Mouse (Mus musculus) skeletal muscle tissue, adult 2 months (tissue): ENCODE results near the gene Ppm1l.

Experiments used
- DNase-seq: peaks from one replicate; pipeline ENCODE4 v3.0.0-alpha.2; 2012; ENCODE audit warnings: low read depth, low spot score

The Ppm1l gene

DNA sequence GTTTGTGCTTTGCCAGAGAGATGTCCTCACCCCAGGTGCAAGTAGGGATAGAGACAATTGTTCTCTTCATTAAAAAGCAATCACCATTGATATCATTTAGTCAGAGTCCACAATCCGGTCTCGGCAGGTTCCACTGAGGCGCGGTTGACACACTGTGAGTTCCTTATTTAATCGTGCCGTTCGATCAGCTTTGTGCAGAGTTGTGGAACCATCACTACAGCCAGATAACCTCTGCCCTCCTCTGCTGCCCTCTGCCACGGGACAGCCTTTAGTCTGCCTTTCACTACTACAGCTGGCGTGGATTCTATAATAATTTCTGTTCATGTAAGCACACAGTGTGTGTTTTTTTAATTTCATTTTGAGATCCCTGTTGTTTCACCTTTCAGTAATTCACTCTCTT is 17.2 kb downstream of the Ppm1l start:
- DNase-seq, result no peak

DNA sequence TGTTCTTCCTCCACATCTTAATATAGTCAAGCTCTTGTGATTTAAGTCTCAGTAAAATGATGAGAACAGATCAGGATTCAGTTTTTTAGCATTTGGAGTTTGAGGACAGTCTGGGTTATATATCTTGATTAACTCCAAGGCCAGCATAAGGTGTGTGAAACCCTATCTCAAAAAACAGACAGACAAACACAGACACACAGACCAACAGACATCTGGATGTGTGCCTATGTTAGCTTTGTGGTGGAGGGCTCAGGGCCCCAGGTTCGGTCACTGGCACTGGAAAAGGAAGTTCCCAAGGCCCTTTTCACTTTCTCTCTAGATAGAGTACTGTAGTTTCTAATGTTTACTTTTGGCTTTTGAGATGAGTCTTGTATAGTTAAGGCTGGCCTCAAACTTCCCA is 23.8 kb downstream of the Ppm1l start:
- DNase-seq, result no peak

DNA sequence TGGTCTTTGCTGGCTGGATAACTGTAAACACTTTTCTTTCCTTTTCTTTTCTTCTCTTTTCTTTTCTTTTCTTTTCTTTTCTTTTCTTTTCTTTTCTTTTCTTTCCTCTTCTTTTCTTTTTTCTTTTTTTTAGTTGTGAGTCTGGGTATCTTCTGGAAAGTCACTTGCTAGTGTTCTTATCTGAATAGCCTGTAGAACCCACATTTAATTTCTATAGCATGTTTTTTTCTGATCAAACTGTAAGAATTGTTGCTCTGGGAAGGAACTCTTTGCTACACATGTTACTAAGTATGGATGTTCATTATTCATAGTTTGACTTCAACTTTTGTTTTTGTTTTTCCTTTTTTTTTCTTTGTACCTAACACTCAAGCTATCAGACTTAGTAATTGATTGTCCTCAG is 24.3 kb downstream of the Ppm1l start:
- DNase-seq, result no peak

DNA sequence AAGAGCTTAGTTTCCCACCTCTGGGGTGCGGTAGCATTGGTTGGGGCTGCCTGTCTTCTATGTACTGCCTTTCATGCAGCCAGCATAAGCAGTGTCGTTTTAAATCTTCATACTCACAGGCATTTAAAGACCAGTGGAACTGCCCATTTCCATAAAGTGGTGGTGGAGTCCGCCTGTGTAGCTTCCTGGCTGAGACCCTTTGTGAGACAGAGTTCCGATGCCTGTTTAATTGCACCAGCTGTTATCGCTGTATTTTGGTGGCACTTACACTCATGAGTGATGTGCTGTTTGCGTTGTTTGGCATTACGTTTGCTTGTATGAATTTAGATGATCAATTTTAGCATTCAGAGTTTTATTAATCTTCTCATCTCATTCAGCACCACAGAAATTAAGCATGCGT is 24.9 kb downstream of the Ppm1l start:
- DNase-seq, result no peak

DNA sequence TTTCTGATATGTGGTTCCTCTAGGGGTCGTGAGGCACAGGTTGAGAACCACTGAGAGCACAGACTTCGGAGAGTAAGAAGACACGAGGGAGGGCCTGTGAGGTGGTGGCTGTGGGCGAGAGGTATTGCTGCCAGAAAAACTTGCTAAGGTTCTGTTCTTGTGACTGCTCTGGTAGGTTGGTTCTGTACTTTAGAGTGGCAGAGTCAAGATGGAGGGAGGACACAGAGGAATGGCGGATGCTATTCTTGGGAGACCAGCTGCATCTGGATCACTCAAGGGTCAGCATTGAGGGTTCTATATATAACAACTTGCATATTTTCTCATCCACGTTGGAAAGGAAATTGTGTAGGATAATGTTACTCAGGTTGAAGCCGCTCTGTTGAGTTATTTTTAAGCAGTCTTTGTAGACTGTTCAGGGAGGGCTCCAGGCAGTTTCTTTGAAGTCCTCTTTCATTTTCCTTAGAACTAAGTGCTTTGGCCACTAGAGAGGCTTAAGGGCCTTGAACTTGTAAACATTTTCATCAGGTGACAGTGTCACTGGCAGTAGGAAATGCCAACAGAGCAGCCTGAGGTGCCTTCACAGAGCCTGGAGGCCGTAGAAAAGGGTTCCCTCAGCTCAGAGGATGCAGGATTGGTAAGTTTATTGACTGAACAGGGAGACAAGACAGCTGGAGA is 25.7 kb downstream of the Ppm1l start:
- DNase-seq, result peak; percentile 66

DNA sequence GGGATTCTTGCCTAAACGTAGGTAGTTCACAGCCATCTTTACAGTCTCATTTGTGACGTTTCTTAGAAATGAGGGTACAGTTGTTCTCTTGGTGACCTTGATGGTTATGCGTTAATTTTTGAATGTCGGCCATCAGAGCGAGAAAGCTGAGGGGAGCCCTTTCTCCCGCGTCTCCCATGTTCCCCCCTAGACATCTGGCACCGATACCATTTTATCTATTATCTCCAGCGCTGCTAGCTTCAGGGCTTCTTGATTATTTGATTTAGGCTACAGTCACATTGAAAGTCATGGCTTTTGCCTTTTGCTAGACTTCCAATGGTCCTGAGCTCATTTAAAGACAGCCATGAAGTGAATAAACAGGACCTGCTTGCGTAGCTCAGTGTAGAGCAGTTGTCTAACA is 26.5 kb downstream of the Ppm1l start:
- no peak for DNase-seq

DNA sequence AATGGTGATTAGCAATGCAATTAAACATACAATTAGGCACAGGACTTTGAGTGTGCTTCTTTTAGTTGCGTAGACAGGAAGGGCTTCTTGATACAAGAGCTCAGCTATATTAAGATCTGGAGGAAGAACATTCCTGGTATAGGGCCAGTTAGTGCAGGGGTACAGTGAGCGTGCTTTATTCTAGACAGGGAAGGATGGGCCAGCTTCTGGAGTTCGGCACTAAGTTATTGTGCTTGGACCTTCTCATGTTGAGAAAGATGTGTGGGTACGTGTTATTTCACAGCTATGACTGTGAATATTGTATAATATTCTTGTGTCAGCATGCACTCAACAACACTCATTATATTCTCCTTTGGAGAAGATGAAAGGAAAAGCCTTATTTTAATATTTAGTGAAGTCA is 29.9 kb downstream of the Ppm1l start:
- DNase-seq, result no peak

DNA sequence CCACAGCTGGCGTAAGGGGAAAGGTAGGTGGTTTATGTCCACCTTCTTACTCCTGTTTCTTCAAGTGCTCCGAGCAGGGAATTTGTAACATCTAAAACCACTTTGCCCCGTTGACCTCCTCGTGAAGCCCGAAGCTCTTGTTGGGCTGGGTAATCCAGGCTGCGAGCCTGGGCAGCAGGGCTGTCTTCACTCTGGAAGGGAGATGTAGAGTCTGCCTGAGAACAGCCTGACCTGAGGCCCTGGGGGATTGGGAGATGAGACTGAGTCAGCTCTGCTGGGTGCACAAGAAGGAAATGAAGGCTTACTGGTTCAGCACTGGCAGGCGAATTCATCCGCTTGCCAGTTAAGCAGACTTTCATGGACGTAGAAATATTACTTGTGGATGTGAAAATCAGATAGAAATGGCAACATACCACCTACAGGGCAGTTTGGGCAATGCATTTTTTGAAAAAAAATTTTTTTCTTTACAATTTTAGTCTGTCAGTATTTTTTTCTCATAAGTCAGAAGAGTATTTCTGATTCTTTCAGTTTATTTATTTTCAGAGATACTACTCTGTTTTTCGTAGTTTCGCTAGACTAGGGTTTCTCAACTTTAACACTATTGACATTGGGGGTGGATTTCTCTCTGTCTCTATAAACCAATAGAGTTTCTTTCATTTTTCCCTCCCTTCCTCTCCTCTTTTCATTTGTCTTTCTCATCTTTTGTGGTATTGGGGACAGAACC is 31.7 kb downstream of the Ppm1l start:
- no peak for DNase-seq

DNA sequence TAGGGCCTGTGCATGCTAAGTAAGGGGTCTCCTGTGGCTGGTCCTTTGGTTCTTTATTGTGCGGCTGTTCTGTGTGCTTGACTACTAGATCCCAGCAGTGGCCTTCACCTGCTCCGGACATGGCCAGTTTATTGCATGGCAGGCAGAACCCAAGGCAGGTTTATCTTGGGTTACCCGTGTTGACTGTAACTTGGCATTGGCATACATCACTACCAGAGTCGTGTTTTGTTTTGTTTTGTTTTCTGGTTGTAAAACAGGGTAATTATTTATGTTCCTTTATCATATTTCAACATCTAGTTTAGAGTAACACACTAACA is 32.2 kb downstream of the Ppm1l start:
- DNase-seq, result no peak

DNA sequence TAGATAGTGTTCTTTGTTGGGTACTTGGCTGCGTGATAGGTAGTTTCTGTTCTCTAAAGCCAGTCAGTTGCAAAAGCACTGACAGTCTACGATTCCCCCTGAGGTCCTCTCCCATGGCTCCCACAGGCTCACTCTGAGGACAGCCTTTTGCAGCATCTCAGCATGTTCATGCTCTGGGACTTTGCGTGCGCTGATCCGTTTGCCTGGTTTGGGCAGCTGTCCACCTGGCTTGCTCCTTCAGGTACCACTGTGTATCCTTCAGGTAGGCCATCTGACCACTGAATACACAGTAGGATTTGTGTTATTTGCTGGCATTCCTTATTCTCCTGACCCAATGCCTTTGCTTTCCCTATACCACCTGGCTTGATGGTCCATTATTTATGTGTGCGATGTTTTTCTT is 33.3 kb downstream of the Ppm1l start:
- no peak for DNase-seq

DNA sequence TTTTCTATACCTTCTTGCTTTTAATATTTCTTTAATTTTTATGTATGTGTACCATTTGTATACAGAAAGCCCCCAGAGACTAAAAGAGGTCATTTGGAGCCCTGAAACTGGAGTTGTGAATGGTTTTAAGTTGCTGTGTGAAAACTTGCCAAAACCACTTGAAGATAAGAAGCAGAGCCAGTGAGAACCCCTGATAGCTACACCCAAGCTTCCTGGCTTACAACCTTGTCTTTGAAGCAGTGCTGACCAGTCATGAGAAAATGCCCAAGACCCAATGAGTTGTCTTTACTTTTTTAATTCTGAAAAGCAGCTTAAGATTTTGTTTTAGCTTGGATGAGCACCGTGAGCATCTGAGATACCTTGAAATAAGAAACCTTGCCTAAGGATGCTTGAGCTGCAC is 35.5 kb downstream of the Ppm1l start:
- no peak for DNase-seq

DNA sequence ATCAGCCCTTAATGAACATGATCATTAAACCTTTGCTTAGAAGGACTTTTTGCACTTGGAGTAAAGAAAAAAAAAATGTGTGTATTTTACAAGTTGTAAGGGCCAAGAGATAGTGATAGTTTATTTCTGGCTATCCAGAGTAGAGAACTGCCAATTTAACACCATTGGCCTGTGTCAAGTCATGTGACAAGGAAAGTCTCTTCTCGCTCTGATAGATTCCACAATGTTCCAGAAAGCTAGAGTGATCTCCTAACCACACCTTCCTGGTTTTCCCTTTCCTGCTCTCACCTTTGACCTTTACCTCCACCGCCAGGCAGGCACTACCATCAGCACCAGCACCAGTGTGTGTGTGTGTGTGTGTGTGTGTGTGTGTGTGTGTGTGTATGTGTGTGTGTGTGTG is 38.0 kb downstream of the Ppm1l start:
- no peak for DNase-seq

DNA sequence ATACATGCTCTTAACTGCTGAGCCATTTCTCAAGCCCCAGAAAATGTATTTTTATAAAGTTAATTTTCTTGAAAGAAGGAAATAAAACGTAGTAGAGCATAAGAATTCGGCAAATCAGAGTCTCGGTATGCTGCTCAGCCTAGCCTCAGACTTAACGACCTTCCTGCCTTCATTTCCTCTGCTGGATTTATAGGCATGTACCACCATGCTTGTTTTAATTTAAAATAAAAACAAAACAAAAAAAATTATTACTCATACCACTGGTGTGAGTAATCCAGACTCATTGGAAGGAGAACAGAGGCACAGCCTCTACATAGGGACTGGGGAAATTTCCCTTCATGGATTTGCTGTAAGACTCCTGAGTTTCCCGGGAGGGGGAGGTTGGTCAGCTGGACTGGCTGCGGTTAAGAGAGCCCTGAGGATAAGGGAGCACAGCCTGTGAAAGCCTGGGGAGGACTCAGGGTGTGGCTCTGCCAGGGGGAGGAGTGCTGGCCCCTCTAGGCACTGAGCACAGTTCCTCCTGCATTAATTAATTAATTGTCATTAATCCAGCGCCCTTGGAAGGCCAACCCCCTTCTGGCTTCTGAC is 39.5 kb downstream of the Ppm1l start:
- no peak for DNase-seq

DNA sequence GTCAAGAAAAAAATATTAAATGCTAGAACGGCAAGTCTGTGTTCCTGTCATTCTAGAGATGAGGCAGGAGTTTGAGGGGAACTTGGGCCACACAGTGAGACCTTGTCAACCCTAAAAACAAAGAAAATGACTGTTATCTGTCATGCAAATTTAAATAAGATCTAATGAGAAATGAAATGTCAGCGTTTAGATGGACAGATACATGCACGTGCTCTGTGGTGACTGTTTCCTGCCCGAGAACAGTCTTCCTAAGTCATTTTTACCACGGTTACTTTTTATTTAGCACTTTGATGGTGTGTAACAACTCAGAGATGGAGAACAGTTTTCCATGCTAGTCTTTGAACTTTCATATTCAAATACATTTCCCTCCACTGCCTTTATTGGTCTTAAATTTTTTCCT is 40.1 kb downstream of the Ppm1l start:
- DNase-seq, result no peak

DNA sequence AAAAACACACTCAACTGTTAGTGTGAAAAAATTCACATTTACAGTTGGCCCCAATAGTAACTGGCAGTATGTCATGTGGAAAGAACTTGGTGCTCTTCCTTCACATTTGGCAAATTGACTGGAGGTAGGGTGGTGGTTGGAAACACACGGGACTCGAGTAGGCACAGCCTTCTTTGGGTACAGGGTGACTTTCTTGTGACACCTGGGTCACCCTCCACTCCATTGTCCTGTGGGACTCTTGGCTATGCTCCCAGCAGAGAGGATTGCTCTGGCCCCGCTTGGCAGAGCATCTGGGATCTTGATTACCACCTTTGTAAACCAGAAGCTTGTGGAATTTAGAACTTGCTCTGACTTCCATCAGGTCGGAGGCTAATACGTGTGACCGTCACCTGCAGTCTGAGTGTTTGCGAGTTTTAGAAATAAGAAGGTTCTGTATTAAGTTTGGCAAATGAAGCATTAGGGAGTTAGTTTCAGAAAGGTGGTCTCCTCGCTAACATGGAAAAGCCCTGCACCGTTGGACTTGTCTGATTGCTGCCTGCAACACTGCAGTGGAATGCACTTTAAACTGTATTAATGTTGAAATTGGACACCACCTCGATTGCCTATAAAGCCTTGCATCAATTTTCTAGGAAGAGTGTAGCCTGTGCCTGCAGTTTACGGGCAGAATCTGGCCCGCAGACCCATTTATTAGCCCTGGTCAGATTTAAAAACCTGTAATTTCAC is 41.4 kb downstream of the Ppm1l start:
- no peak for DNase-seq

DNA sequence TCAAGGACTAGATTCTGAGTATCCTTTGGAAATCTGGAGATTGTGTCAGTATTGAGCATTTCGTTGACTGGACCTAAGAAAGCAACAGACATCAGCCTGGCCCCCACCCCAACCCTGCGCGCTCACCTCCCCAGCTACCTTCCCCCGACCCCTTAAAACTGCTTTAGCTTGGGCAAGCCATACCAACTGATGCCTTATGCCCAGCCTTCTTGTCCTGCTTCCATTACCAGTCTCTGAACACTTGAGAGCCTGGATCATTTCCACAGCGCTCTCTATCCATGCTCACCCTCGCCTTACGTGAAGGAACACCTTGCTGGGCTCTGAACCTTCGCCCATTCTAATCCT is 41.9 kb downstream of the Ppm1l start:
- DNase-seq, result no peak

DNA sequence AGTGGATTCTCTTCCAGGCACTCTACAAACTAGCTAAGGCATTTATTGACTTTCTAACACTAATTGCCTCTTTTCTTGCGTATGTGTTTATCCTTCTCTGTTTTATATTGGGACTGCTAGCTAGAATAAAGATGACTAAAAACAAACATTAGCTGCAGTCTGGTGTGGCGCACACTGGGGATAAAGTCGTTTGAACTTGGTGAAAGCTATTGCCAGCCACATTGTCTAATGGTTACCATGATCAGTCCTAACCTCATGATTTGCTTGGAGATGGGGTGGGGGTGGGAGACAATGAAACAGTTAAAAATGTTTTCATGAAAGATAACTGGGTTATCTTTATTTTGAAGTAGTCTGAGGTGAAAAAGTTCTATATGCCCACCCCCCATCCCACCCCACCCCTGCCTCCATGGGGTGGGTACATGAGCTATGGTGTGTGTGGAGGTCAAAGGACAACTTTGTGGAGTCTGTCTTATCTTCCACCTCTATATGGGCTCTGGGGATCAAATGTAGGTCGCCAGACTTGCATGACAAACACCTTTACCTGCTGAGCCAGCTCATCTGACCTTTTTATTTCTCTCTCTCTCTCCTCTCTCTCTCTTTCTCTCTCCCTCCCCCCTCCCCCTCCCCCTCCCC is 43.7 kb downstream of the Ppm1l start:
- DNase-seq, result no peak

DNA sequence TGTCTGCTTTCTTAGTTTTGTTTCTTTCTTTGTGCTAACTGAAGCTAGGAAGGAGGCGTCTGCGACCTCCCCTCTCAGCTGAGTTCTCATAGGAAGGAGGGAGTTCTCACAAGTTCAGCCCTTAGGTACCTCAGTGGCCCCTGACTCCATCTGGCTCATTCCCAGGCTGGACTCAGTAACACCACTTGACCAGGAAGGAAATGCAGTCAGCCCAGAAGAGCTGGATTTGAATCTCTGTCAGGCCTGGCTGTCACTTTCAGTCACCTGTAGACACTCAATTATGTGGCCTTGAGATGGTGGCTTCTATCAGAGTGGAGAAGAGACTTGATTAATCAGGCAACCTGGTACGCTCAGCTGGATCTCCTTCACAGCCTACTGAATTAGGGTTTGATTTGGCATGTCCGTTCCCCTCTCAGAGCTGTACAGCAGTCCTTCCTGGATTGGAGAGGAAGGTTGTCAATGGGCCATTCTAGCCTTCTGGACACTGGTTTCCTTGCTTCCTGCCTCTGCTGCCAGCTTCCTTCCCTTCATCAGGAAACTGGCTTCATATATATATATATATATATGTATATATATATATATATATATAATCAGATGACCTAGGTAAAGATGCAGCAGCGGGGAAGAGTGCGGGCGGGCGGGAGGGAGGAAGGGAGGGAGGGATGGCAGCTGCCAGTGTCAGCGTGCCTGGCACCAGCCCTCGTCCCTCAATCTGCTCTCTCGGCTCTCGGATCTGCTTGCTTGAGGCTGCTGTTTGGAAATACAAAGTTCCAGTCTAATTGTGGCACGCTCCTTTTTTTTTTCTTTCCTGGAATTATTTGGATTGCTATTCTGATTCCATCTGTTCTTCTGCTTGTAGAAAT is 45.1 kb downstream of the Ppm1l start:
- DNase-seq, result no peak

DNA sequence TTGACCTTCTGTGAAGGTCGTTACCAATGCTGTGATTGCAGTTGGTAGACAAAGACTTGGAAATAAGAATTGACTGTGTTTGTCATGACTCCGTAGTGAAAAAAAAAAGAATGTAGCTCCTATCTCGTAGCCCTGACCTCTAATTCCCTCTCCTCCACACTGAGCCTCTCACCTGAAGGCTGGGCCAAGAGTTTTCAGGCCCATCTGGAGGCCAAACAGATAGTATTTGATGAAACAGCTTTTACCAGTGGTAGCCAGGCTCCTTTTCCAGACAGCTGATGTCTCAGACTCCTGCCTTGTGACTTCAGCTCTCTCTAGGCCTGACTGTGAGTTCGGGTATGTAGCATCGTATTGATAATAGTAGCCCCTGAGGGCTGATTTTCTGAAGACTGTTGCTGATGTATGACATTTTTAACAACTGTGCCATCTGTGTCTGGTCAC is 45.7 kb downstream of the Ppm1l start:
- DNase-seq, result no peak

DNA sequence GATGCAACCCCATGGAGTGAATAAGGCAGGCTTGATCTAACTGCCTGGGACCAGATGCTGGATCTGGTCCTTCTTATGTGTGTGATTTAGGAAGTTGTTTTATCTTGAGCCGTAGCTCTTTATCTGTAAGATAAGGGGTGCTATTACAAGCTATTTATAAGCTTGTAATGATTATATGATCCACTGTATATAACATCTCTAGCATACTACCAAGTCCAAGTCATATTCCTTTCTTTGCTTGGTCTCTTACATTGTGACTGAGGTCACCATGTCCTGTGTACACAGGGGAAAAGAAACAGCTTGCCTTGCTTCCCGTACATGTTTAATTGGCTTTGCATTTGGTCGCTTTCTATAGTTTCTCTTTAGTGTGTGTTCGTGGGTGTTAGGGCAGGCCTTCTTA is 46.2 kb downstream of the Ppm1l start:
- DNase-seq, result no peak

DNA sequence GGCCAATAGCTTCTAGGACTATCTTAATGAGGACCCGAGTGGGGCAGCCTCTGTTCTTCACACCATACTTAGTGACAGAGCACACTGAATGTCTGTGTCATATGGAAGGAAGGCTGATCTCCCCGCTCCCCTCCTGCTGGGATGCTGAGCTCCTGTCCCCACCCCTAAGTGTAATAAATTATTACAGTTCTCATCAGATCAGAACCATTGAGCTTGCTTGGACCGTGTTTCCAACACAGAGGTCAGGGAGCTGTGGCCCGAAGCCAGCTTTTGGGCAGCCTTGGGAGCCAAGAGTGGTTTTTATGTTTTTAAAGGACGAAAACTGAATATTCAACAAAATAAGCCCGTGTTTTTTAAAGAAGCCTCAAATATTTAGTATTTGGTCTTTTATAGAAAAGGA is 47.5 kb downstream of the Ppm1l start:
- DNase-seq, result no peak
